Mouse (Mus musculus): ENCODE measurements around the gene BC024978. TPM values are rescaled to one million over a fixed set of nuclear protein-coding genes. Genes with fewer than 3 reads are reported as not detected.
A peak's percentile ranks its signal among the peaks of the same experiment; 100 is the strongest.
"Not testable (repeated sequence)": the region's sequence is repeated elsewhere in the genome, so short reads cannot be mapped to it uniquely, and the experiment has no call there.

BC024978 gene
- polyA plus RNA-seq, 1 experiment from 2014 or later, result 13.2 TPM

- no peaks in the 10 kb centered on the region for H3K27me3 ChIP-seq
- TF ChIP-seq CTCF (IDR thresholded peaks at IDR 0.05), result no peak
- in situ Hi-C loops (cut with MboI; ENCODE audit: low pct_unique_long_range_greater_than_20kb), result no loop called here
- ATAC-seq (peak; percentile 40), DNase-seq (ENCODE audit: low read depth, low spot score) (peak; percentile 97)
- ChIA-PET CTCF (interaction anchor here (0.5 to 2.7 kb wide), 3 partner anchors 42 to 102 kb away, joined by 3 to 9 read pairs (median 3); no protein-coding TSS in a partner anchor), POLR2A (interaction anchor here (1.3 kb wide), 1 partner anchor 34 kb away, joined by 3 read pairs; no protein-coding TSS in a partner anchor)
Measured at GRCm38 (mm10) chr7:27231693-27232331, 36.2 kb downstream of the BC024978 start.

- in situ Hi-C loops (cut with MboI; ENCODE audit: low pct_unique_long_range_greater_than_20kb), result no loop called here
- H3K27me3 ChIP-seq, result no peaks in the 10 kb centered on the region
- TF ChIP-seq CTCF (IDR thresholded peaks at IDR 0.05), result no peak
- DNase-seq (ENCODE audit: low read depth, low spot score) (peak; percentile 85), ATAC-seq (peak; percentile 77)
- ChIA-PET CTCF (interaction anchor here (0.8 to 2.7 kb wide), 3 partner anchors 11 to 72 kb away, joined by 3 to 9 read pairs (median 3); no protein-coding TSS in a partner anchor), POLR2A (interaction anchor here (0.6 kb wide), 1 partner anchor 100 kb away, joined by 3 read pairs; no protein-coding TSS in a partner anchor)
Measured at GRCm38 (mm10) chr7:27232781-27233281, 37.2 kb downstream of the BC024978 start, which contains the start of gene Coq8b. Gene Coq8b (plus strand): TSS chr7:27233023.

- DNase-seq (ENCODE audit: low read depth, low spot score) (no peak), ATAC-seq (no peak)
- POLR2A ChIA-PET, result no interaction called here
- in situ Hi-C loops (cut with MboI; ENCODE audit: low pct_unique_long_range_greater_than_20kb), result no loop called here
- no peaks in the 10 kb centered on the region for H3K27me3 ChIP-seq
- CTCF ChIA-PET, result interaction anchor here (0.8 to 2.7 kb wide), 3 partner anchors 11 to 73 kb away, joined by 3 to 9 read pairs (median 3); no protein-coding TSS in a partner anchor
- no peak for TF ChIP-seq CTCF (IDR thresholded peaks at IDR 0.05)
Measured at GRCm38 (mm10) chr7:27233300-27233699, 37.7 kb downstream of the BC024978 start.

- DNase-seq (ENCODE audit: low read depth, low spot score) (no peak), ATAC-seq (no peak)
- TF ChIP-seq CTCF (IDR thresholded peaks at IDR 0.05), result no peak
- no peaks in the 10 kb centered on the region for H3K27me3 ChIP-seq
- in situ Hi-C loops (cut with MboI; ENCODE audit: low pct_unique_long_range_greater_than_20kb), result no loop called here
- CTCF ChIA-PET, result no interaction called here
- POLR2A ChIA-PET, result no interaction called here
Measured at GRCm38 (mm10) chr7:27235726-27236125, 40.1 kb downstream of the BC024978 start.

DNA sequence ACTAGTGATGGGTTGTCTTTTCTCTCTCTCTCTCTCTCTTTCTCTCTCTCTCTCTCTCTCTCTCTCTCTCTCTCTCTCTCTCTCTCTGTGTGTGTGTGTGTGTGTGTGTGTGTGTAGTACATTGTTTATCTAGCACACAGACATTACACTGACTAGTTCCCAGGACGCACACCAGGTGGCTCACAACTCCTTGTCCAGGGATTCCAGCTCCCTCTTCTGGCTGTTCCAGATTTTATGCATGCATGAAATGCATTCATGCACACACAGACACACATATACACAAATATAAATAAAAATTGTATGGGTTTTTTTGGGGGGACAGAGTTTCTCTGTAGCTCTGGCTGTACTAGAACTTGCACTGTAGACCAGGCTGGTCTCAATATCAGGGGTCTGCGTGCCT lies 41.9 kb downstream of the BC024978 start:
- ATAC-seq (no peak), DNase-seq (ENCODE audit: low read depth, low spot score) (no peak)
- ChIA-PET POLR2A (interaction anchor here (0.6 to 0.8 kb wide), 2 partner anchors 30 to 36 kb away, joined by 3 read pairs; no protein-coding TSS in a partner anchor), CTCF (no interaction called here)
- in situ Hi-C loops (cut with MboI; ENCODE audit: low pct_unique_long_range_greater_than_20kb), result no loop called here
- peak; percentile 50 for TF ChIP-seq CTCF (IDR thresholded peaks at IDR 0.05)
- H3K27me3 ChIP-seq, result no peaks in the 10 kb centered on the region

GRCm38 (mm10) chr7:27238568-27238967 lies 43.0 kb downstream of the BC024978 start:
- DNase-seq (ENCODE audit: low read depth, low spot score) (no peak), ATAC-seq (no peak)
- no peak for TF ChIP-seq CTCF (IDR thresholded peaks at IDR 0.05)
- ChIA-PET POLR2A (no interaction called here), CTCF (no interaction called here)
- in situ Hi-C loops (cut with MboI; ENCODE audit: low pct_unique_long_range_greater_than_20kb), result no loop called here
- H3K27me3 ChIP-seq, result no peaks in the 10 kb centered on the region

DNA sequence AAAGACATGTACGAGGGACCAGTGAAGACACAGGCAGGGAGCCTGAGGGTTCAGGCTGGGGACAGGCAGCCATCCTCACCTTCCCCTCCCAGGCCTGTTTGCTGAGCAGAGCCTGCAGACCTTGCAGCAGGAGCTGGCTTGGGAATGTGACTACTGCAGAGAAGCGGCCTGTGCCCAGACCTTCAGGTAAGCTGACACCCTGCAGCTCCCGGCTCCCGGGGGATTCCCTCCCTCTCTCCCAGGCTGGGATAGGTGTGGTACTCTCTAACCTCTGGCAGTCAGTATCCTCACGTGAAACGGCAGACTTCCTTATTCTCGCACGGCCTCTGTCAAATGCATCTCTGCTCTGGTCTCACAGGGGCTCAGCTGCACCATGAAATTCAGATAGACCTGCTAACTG lies 47.6 kb downstream of the BC024978 start:
- no peak for ATAC-seq
- DNase-seq (ENCODE audit: low read depth, low spot score), result no peak
- ChIA-PET CTCF (interaction anchor here (2.0 kb wide), 1 partner anchor 13 kb away, joined by 4 read pairs; no protein-coding TSS in a partner anchor), POLR2A (no interaction called here)
- in situ Hi-C loops (cut with MboI; ENCODE audit: low pct_unique_long_range_greater_than_20kb), result no loop called here
- no peak for TF ChIP-seq CTCF (IDR thresholded peaks at IDR 0.05)
- H3K27me3 ChIP-seq, result no peaks in the 10 kb centered on the region

GRCm38 (mm10) chr7:27244088-27244487 lies 48.5 kb downstream of the BC024978 start:
- ATAC-seq; POLR2A ChIA-PET; H3K27me3 ChIP-seq; DNase-seq (ENCODE audit: low read depth, low spot score); in situ Hi-C loops (cut with MboI; ENCODE audit: low pct_unique_long_range_greater_than_20kb): not testable (repeated sequence)
- peak; percentile 67 for TF ChIP-seq CTCF (IDR thresholded peaks at IDR 0.05)
- CTCF ChIA-PET, result interaction anchor here (2.0 kb wide), 1 partner anchor 12 kb away, joined by 4 read pairs; no protein-coding TSS in a partner anchor

DNA sequence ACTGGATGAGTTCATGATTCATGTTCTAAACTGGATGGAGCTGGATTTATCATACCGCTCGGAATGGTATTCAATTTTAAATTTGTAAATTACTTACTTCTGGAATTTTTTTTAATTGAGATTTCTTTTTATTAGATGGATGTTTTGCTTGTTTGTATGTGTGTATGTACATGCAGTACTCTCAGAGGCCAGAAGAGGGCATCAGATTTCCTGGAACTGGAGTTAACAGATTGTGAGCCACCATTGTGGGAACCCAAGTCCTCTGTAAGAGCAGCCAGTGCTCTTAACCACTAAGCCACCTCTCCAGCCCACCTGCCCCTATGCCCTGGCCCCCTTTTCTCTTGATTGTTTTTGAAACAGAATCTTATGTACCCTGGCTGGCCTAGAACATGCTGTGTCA lies 53.6 kb downstream of the BC024978 start:
- ATAC-seq (no peak), DNase-seq (ENCODE audit: low read depth, low spot score) (no peak)
- in situ Hi-C loops (cut with MboI; ENCODE audit: low pct_unique_long_range_greater_than_20kb), result no loop called here
- POLR2A ChIA-PET, result no interaction called here
- H3K27me3 ChIP-seq, result no peaks in the 10 kb centered on the region
- CTCF ChIA-PET, result interaction anchor here (0.7 to 2.2 kb wide), 3 partner anchors 16 to 37 kb away, joined by 3 to 5 read pairs (median 3); partner anchors contain the start of gene Coq8b
- peak; percentile 62 for TF ChIP-seq CTCF (IDR thresholded peaks at IDR 0.05)

GRCm38 (mm10) chr7:27249928-27250327 lies 54.3 kb downstream of the BC024978 start:
- in situ Hi-C loops (cut with MboI; ENCODE audit: low pct_unique_long_range_greater_than_20kb), result no loop called here
- no peaks in the 10 kb centered on the region for H3K27me3 ChIP-seq
- DNase-seq (ENCODE audit: low read depth, low spot score) (no peak), ATAC-seq (no peak)
- no peak for TF ChIP-seq CTCF (IDR thresholded peaks at IDR 0.05)
- ChIA-PET CTCF (interaction anchor here (0.7 to 2.2 kb wide), 3 partner anchors 10 to 36 kb away, joined by 3 to 5 read pairs (median 4); no protein-coding TSS in a partner anchor), POLR2A (no interaction called here)

- no peak for TF ChIP-seq CTCF (IDR thresholded peaks at IDR 0.05)
- in situ Hi-C loops (cut with MboI; ENCODE audit: low pct_unique_long_range_greater_than_20kb), result no loop called here
- DNase-seq (ENCODE audit: low read depth, low spot score) (no peak), ATAC-seq (no peak)
- no peaks in the 10 kb centered on the region for H3K27me3 ChIP-seq
- CTCF ChIA-PET, result no interaction called here
- POLR2A ChIA-PET, result no interaction called here
Measured at GRCm38 (mm10) chr7:27251946-27252345, 56.4 kb downstream of the BC024978 start.

Measured in Patski (cell line).